Mouse (Mus musculus): ENCODE measurements at regions not wholly inside any gene's neighbourhood (a gene's known extent, or its start where the extent isn't known, plus 50 kb on each side); places are given as distances from the start of the nearest gene placed in this dataset.

- H3K36me3 ChIP-seq (ENCODE audit: control insufficient read depth, insufficient read depth), result no peaks in the 10 kb centered on the region
- no peak for TF ChIP-seq TCF3 (IDR thresholded peaks at IDR 0.05; ENCODE audit: insufficient read length, low read depth)
- H3K79me2 ChIP-seq (ENCODE audit: control insufficient read depth, insufficient read depth), result no peaks in the 10 kb centered on the region
- no peak overlapping the region for H3K4me3 ChIP-seq
- H3K4me2 ChIP-seq (ENCODE audit: low read depth), result no peak overlapping the region
- no peak overlapping the region for H3ac ChIP-seq (ENCODE audit: control insufficient read depth, insufficient read length)
- no peaks in the 10 kb centered on the region for H3K27me3 ChIP-seq (ENCODE audit: control insufficient read depth, insufficient read depth, insufficient read length)
These were observed 91.2 kb upstream of the B3gat1 start for GRCm38 (mm10) chr9:26642302-26642701.

GRCm38 (mm10) chr9:26642831-26643230 lies 90.7 kb upstream of the B3gat1 start:
- no peaks in the 10 kb centered on the region for H3K79me2 ChIP-seq (ENCODE audit: control insufficient read depth, insufficient read depth)
- no peaks in the 10 kb centered on the region for H3K36me3 ChIP-seq (ENCODE audit: control insufficient read depth, insufficient read depth)
- TF ChIP-seq POLR2A (IDR thresholded peaks at IDR 0.05; ENCODE audit: insufficient read length, low read depth), result no peak
- no peak for TF ChIP-seq MAX (IDR thresholded peaks at IDR 0.05; ENCODE audit: low read depth)
- no peak for TF ChIP-seq E2F4 (IDR thresholded peaks at IDR 0.05; ENCODE audit: insufficient read depth)
- TF ChIP-seq USF1 (IDR thresholded peaks at IDR 0.05; ENCODE audit: low read depth), result no peak
- no peak for TF ChIP-seq SRF (IDR thresholded peaks at IDR 0.05; ENCODE audit: control insufficient read depth, insufficient read length, low read depth)
- no peak for TF ChIP-seq TCF3 (IDR thresholded peaks at IDR 0.05; ENCODE audit: insufficient read length, low read depth)
- TF ChIP-seq POLR2AphosphoS2 (IDR thresholded peaks at IDR 0.05; ENCODE audit: insufficient read length, low read depth), result no peak
- no peak for TF ChIP-seq CEBPB (IDR thresholded peaks at IDR 0.05; ENCODE audit: insufficient read depth, poor library complexity, severe bottlenecking)
- no peak for TF ChIP-seq MYOG (IDR thresholded peaks at IDR 0.05; ENCODE audit: control insufficient read depth in 1 of 3, insufficient read depth in 1 of 3, insufficient read length in 2 of 3, low read depth in 2 of 3)
- no peak for TF ChIP-seq REST (IDR thresholded peaks at IDR 0.05; ENCODE audit: insufficient read depth, insufficient read length)
- TF ChIP-seq MYOD1 (IDR thresholded peaks at IDR 0.05; ENCODE audit: control insufficient read depth in 1 of 3, insufficient read length in 2 of 3, low read depth in 2 of 3), result no peak
- TF ChIP-seq TCF12 (IDR thresholded peaks at IDR 0.05; ENCODE audit: insufficient read depth, poor library complexity, severe bottlenecking), result no peak
- H3K27me3 ChIP-seq (ENCODE audit: control insufficient read depth, insufficient read depth, insufficient read length), result no peaks in the 10 kb centered on the region
- H3K4me3 ChIP-seq, result no peak overlapping the region
- H3ac ChIP-seq (ENCODE audit: control insufficient read depth, insufficient read length), result no peak overlapping the region
- no peak overlapping the region for H3K4me2 ChIP-seq (ENCODE audit: low read depth)

DNA sequence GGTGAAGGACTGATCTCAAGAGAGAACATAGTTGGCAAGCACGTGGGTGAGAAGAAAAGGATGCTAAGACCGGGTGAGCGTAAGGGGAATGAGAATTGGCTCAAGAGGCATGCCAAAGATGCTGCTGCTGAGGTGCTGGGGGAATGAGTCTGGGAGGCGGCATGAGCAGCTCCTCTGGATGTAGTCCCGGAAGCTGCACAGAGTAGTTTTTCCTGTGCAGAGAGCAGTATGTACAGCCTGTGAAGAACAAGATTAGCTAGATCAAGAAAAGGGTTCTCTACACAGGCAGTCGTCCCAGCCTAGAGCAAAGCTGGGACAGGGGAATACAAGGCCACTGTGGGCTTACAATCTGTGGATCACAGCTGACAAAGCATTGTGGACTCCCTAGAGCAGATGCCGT lies 84.0 kb upstream of the B3gat1 start:
- TF ChIP-seq POLR2AphosphoS2 (IDR thresholded peaks at IDR 0.05; ENCODE audit: insufficient read length, low read depth) (no peak), POLR2A (IDR thresholded peaks at IDR 0.05; ENCODE audit: insufficient read length, low read depth) (no peak), E2F4 (IDR thresholded peaks at IDR 0.05; ENCODE audit: insufficient read depth) (no peak), REST (IDR thresholded peaks at IDR 0.05; ENCODE audit: insufficient read depth, insufficient read length) (no peak), MYOG (IDR thresholded peaks at IDR 0.05; ENCODE audit: control insufficient read depth in 1 of 3, insufficient read depth in 1 of 3, insufficient read length in 2 of 3, low read depth in 2 of 3) (no peak), USF1 (IDR thresholded peaks at IDR 0.05; ENCODE audit: low read depth) (no peak), CEBPB (IDR thresholded peaks at IDR 0.05; ENCODE audit: insufficient read depth, poor library complexity, severe bottlenecking) (no peak), MAX (IDR thresholded peaks at IDR 0.05; ENCODE audit: low read depth) (no peak), SRF (IDR thresholded peaks at IDR 0.05; ENCODE audit: control insufficient read depth, insufficient read length, low read depth) (no peak), TCF3 (IDR thresholded peaks at IDR 0.05; ENCODE audit: insufficient read length, low read depth) (no peak), TCF12 (IDR thresholded peaks at IDR 0.05; ENCODE audit: insufficient read depth, poor library complexity, severe bottlenecking) (no peak), MYOD1 (IDR thresholded peaks at IDR 0.05; ENCODE audit: control insufficient read depth in 1 of 3, insufficient read length in 2 of 3, low read depth in 2 of 3) (no peak)
- H3K36me3 ChIP-seq (ENCODE audit: control insufficient read depth, insufficient read depth), result no peaks in the 10 kb centered on the region
- H3K27me3 ChIP-seq (ENCODE audit: control insufficient read depth, insufficient read depth, insufficient read length), result no peaks in the 10 kb centered on the region
- no peak overlapping the region for H3K4me3 ChIP-seq
- no peaks in the 10 kb centered on the region for H3K79me2 ChIP-seq (ENCODE audit: control insufficient read depth, insufficient read depth)
- H3K4me2 ChIP-seq (ENCODE audit: low read depth), result no peak overlapping the region
- no peak overlapping the region for H3ac ChIP-seq (ENCODE audit: control insufficient read depth, insufficient read length)

DNA sequence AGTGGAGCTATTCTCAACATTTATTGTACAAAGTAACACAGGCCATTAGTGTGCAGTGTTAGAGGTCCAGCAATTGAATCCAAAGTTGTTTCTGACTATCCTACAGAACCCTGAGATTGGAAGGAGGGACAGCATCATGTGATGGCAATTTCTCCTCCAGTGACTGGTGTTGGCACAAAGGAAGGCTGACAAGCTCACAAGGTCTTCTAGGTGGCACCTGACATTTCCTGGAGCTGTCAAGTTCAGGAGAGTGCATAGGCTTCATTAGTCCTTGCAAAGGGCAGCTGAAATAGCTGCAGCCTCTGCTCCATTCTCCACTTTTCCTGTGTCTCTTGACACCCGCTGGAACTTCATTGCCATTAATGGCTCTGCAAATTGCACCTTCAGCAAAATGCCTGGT lies 80.6 kb upstream of the B3gat1 start:
- H3K36me3 ChIP-seq (ENCODE audit: control insufficient read depth, insufficient read depth), result no peaks in the 10 kb centered on the region
- H3K27me3 ChIP-seq (ENCODE audit: control insufficient read depth, insufficient read depth, insufficient read length), result no peaks in the 10 kb centered on the region
- H3ac ChIP-seq (ENCODE audit: control insufficient read depth, insufficient read length), result no peak overlapping the region
- H3K4me2 ChIP-seq (ENCODE audit: low read depth), result no peak overlapping the region
- TF ChIP-seq USF1 (IDR thresholded peaks at IDR 0.05; ENCODE audit: low read depth), result no peak
- H3K79me2 ChIP-seq (ENCODE audit: control insufficient read depth, insufficient read depth), result no peaks in the 10 kb centered on the region
- H3K4me3 ChIP-seq, result no peak overlapping the region

DNA sequence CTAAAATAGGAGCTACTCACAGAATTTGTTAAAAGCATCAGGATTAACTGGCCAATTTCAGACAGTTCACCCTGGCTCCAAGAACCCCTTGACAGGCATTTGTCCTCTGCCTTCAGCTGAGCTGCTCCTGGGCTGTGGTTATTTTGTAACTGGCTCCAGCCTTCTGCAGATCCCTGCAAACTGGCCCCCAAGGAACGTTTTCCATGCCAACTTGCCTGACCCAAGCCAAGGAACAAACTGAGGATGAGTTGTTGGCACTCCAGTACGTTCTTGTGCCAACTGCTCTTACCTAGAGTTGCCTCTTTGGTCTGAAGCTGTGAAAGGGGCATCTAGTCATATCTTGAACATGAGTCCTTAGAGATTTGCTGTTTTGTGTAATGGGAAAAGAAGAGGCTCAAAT lies 74.2 kb upstream of the B3gat1 start:
- Histone ChIP-seq H3K79me2 (ENCODE audit: control insufficient read depth, insufficient read depth) (no peaks in the 10 kb centered on the region), H3K27me3 (ENCODE audit: control insufficient read depth, insufficient read depth, insufficient read length) (no peaks in the 10 kb centered on the region), H3K36me3 (ENCODE audit: control insufficient read depth, insufficient read depth) (no peaks in the 10 kb centered on the region), H3K4me2 (ENCODE audit: low read depth) (no peak overlapping the region), H3K4me3 (no peak overlapping the region), H3ac (ENCODE audit: control insufficient read depth, insufficient read length) (no peak overlapping the region)
- no peak for TF ChIP-seq REST (IDR thresholded peaks at IDR 0.05; ENCODE audit: insufficient read depth, insufficient read length)

DNA sequence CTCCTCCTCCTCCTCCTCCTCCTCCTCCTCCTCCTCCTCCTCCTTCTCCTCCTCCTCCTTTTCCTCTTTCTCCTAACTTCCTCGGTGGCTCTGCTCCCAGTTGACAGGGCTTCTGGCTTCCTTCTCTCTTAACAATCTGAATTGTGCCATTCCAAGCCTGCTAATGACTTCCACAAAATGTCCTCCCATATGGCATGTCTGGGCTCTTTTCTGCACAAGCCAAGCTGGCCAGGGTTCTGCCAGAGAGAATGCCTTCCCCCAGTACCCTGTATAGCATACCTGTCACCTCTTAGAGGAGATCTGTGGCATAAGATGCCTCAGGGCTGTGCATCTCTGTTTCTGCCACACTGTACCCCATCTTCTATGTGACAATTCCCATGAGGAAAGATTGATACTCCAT lies 70.0 kb upstream of the B3gat1 start:
- H3K79me2 ChIP-seq (ENCODE audit: control insufficient read depth, insufficient read depth), result no peaks in the 10 kb centered on the region
- no peak overlapping the region for H3K4me3 ChIP-seq
- H3ac ChIP-seq (ENCODE audit: control insufficient read depth, insufficient read length), result no peak overlapping the region

More for the DNA sequence above, 70.0 kb upstream of the B3gat1 start:
- Histone ChIP-seq H3K36me3 (ENCODE audit: control insufficient read depth, insufficient read depth) (no peaks in the 10 kb centered on the region), H3K27me3 (ENCODE audit: control insufficient read depth, insufficient read depth, insufficient read length) (no peaks in the 10 kb centered on the region), H3K4me2 (ENCODE audit: low read depth) (no peak overlapping the region)
- TF ChIP-seq MYOD1 (IDR thresholded peaks at IDR 0.05; ENCODE audit: control insufficient read depth in 1 of 3, insufficient read length in 2 of 3, low read depth in 2 of 3) (no peak), CEBPB (IDR thresholded peaks at IDR 0.05; ENCODE audit: insufficient read depth, poor library complexity, severe bottlenecking) (no peak), E2F4 (IDR thresholded peaks at IDR 0.05; ENCODE audit: insufficient read depth) (no peak), MAX (IDR thresholded peaks at IDR 0.05; ENCODE audit: low read depth) (no peak), POLR2A (IDR thresholded peaks at IDR 0.05; ENCODE audit: insufficient read length, low read depth) (no peak), SRF (IDR thresholded peaks at IDR 0.05; ENCODE audit: control insufficient read depth, insufficient read length, low read depth) (no peak), REST (IDR thresholded peaks at IDR 0.05; ENCODE audit: insufficient read depth, insufficient read length) (no peak), TCF12 (IDR thresholded peaks at IDR 0.05; ENCODE audit: insufficient read depth, poor library complexity, severe bottlenecking) (no peak), MYOG (IDR thresholded peaks at IDR 0.05; ENCODE audit: control insufficient read depth in 1 of 3, insufficient read depth in 1 of 3, insufficient read length in 2 of 3, low read depth in 2 of 3) (no peak), POLR2AphosphoS2 (IDR thresholded peaks at IDR 0.05; ENCODE audit: insufficient read length, low read depth) (no peak), USF1 (IDR thresholded peaks at IDR 0.05; ENCODE audit: low read depth) (no peak), TCF3 (IDR thresholded peaks at IDR 0.05; ENCODE audit: insufficient read length, low read depth) (no peak)

Measured in myocyte (in vitro differentiated cells).